Mouse (Mus musculus): ENCODE data around the gene Casc1. TPM values are rescaled to one million over a fixed set of nuclear protein-coding genes. Genes with fewer than 3 reads are reported as not detected.
A peak's percentile ranks its signal among the peaks of the same experiment; 100 is the strongest.

The Casc1 gene
- polyA plus RNA-seq (2012; rRNA removed) (0.19 and 0.28 TPM in 2 replicates), polyA plus RNA-seq (2014; fragmentation: Nextera tagmentation; extraction: Ambion mirVana) (0.09 and 0.13 TPM in 2 replicates)

GRCm38 (mm10) chr6:145210816-145211338 lies at the start of gene Casc1, which contains the start of gene Etfrf1:
Casc1 (minus strand) TSS chr6:145211005.
Etfrf1 (plus strand) TSS chr6:145211134.
- Histone ChIP-seq H3K27me3 (ENCODE audit: control insufficient read depth, insufficient read depth, low read length) (no peaks in the 10 kb centered on the region), H3K27ac (peak within 1 kb of the TSS; percentile 83), H3K4me1 (replicated peaks; ENCODE audit: control insufficient read depth in 2 of 2, insufficient read depth in 2 of 2, low read length in 1 of 2) (peaks cover 5 to 8% of the 10 kb centered on the region in 2 experiments; a peak in 3 of 4 replicates), H3K9ac (replicated peaks) (peak within 1 kb of the TSS; percentile 95), H3K36me3 (replicated peaks; ENCODE audit: control insufficient read depth, insufficient read depth, low read depth) (no peaks in the 10 kb centered on the region), H3K4me2 (ENCODE audit: low read depth) (peak within 1 kb of the TSS; percentile 93), H3K9me3 (ENCODE audit: control insufficient read depth, low read length) (no peaks in the 10 kb centered on the region), H3K4me3 (ENCODE audit: insufficient read depth in 1 of 2, low read depth in 2 of 2, low read length in 2 of 2) (peak within 1 kb of the TSS; percentile 74 to 82)
- DNase-seq (ENCODE audit: low read depth in 3 of 3, low spot score in 3 of 3): peak; percentile 99
- WGBS (ENCODE audit: insufficient replicate concordance): under 1% methylated on average over 36 of the region's 36 CpGs
- TF ChIP-seq EP300 (IDR thresholded peaks at IDR 0.05; ENCODE audit: low read depth): no peak
- TF ChIP-seq CTCF (IDR thresholded peaks at IDR 0.05; ENCODE audit: low read depth): no peak
- ATAC-seq (ENCODE audit: insufficient read depth): peak; percentile 100

GRCm38 (mm10) chr6:145256701-145257073 lies 45.9 kb upstream of the Casc1 start:
- Histone ChIP-seq H3K4me1 (replicated peaks; ENCODE audit: control insufficient read depth in 2 of 2, insufficient read depth in 2 of 2, low read length in 1 of 2) (0 out of 4 replicates have a peak, but pooled peaks cover 0 to 2% of the 10 kb centered on the region in 2 experiments), H3K36me3 (replicated peaks; ENCODE audit: control insufficient read depth, insufficient read depth, low read depth) (no peaks in the 10 kb centered on the region), H3K4me3 (ENCODE audit: insufficient read depth in 1 of 2, low read depth in 2 of 2, low read length in 2 of 2) (no peak overlapping the region), H3K9me3 (ENCODE audit: control insufficient read depth, low read length) (no peaks in the 10 kb centered on the region), H3K27me3 (ENCODE audit: control insufficient read depth, insufficient read depth, low read length) (no peaks in the 10 kb centered on the region), H3K4me2 (ENCODE audit: low read depth) (no peak overlapping the region), H3K27ac (no peak overlapping the region), H3K9ac (replicated peaks) (no peak overlapping the region)
- TF ChIP-seq CTCF (IDR thresholded peaks at IDR 0.05; ENCODE audit: low read depth): no peak
- TF ChIP-seq EP300 (IDR thresholded peaks at IDR 0.05; ENCODE audit: low read depth): no peak
- WGBS (ENCODE audit: insufficient replicate concordance): 32% methylated on average over 2 of the region's 2 CpGs
- DNase-seq (ENCODE audit: low read depth in 3 of 3, low spot score in 3 of 3) (no peak), ATAC-seq (ENCODE audit: insufficient read depth) (no peak)

DNA sequence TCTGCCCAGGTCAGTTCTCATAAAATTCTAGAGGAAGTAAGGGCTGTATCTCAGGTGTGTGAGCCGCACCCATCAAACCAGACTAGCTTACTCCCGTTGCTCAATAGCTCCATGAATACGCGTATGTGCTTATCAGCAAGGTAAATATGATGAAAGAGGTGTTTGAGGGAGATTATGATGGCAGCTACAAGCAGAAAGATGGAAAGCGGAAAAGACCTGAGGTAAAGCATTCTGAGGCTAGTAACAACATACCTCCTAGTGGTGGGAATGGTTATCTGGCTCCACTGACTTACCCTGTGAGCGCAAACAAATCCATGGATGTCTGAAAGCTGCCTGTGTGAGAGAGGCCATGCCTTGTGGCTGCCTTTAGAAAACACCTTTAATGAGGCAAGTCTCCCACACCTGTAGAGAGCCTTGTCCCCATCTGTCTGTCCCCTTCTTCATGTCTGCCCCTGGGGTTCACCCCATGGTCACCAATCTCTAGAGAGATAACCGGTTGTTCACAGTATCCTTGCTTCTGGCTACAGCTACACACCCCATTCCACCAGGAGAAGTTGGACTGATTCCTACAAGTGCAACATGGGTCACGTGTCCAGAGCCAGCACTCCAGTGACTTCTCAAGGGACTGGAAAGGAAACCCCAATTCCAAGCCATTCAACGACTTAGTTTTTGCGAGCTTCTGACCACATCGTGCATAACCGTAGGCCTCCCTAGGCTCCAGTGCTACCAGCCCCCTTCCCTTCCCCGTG lies 45.3 kb upstream of the Casc1 start:
- no peaks in the 10 kb centered on the region for H3K36me3 ChIP-seq (replicated peaks; ENCODE audit: control insufficient read depth, insufficient read depth, low read depth)
- H3K4me3 ChIP-seq (ENCODE audit: insufficient read depth in 1 of 2, low read depth in 2 of 2, low read length in 2 of 2): no peak overlapping the region
- peaks cover 0 to 4% of the 10 kb centered on the region in 2 experiments; a peak in 2 of 4 replicates for H3K4me1 ChIP-seq (replicated peaks; ENCODE audit: control insufficient read depth in 2 of 2, insufficient read depth in 2 of 2, low read length in 1 of 2)
- no peak for ATAC-seq (ENCODE audit: insufficient read depth)
- no peaks in the 10 kb centered on the region for H3K27me3 ChIP-seq (ENCODE audit: control insufficient read depth, insufficient read depth, low read length)
- no peak overlapping the region for H3K4me2 ChIP-seq (ENCODE audit: low read depth)
- no peak for DNase-seq (ENCODE audit: low read depth in 3 of 3, low spot score in 3 of 3)
- no peaks in the 10 kb centered on the region for H3K9me3 ChIP-seq (ENCODE audit: control insufficient read depth, low read length)
- TF ChIP-seq CTCF (IDR thresholded peaks at IDR 0.05; ENCODE audit: low read depth) (0 out of 2 replicates have a peak, but pooled peaks have one; percentile 21), EP300 (IDR thresholded peaks at IDR 0.05; ENCODE audit: low read depth) (no peak)
- 61% methylated on average over 13 of the region's 13 CpGs for WGBS (ENCODE audit: insufficient replicate concordance)
- H3K9ac ChIP-seq (replicated peaks): no peak overlapping the region
- no peak overlapping the region for H3K27ac ChIP-seq

DNA sequence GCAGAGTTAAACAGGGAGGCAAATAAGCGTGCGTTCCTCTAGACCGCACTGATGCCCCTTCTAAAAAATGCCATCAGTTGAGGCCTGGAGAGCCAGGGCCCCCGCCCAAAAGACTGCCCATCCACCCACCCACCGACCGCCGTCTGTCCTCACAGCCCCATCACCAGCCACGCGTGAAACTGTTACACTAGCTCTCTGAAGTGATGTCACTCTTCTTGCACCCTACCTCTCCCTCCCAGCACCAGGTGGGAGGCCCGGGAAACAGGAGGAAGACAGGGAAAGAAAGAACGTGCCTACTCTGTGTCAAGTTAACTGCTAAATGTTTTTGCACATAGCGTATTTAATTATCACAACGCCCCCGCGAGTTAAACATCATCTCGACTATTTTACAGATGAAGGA lies 40.0 kb upstream of the Casc1 start:
- H3K9ac ChIP-seq (replicated peaks): peak overlapping the region; percentile 70
- WGBS (ENCODE audit: insufficient replicate concordance): 16% methylated on average over 16 of the region's 16 CpGs
- no peak overlapping the region for H3K27ac ChIP-seq

More for the DNA sequence above, 40.0 kb upstream of the Casc1 start:
- DNase-seq (ENCODE audit: low read depth in 3 of 3, low spot score in 3 of 3) (no peak), ATAC-seq (ENCODE audit: insufficient read depth) (no peak)
- Histone ChIP-seq H3K4me3 (ENCODE audit: insufficient read depth in 1 of 2, low read depth in 2 of 2, low read length in 2 of 2) (peak overlapping the region; percentile 73 to 98), H3K9me3 (ENCODE audit: control insufficient read depth, low read length) (no peaks in the 10 kb centered on the region), H3K27me3 (ENCODE audit: control insufficient read depth, insufficient read depth, low read length) (no peaks in the 10 kb centered on the region), H3K4me2 (ENCODE audit: low read depth) (peak overlapping the region; percentile 78), H3K36me3 (replicated peaks; ENCODE audit: control insufficient read depth, insufficient read depth, low read depth) (peaks cover 8% of the 10 kb centered on the region; the same call in 1 of the 2 replicates), H3K4me1 (replicated peaks; ENCODE audit: control insufficient read depth in 2 of 2, insufficient read depth in 2 of 2, low read length in 1 of 2) (peaks cover 6 to 16% of the 10 kb centered on the region in 2 experiments)
- TF ChIP-seq EP300 (IDR thresholded peaks at IDR 0.05; ENCODE audit: low read depth): no peak
- no peak for TF ChIP-seq CTCF (IDR thresholded peaks at IDR 0.05; ENCODE audit: low read depth)

Data from liver, embryonic 14.5 days (tissue).